9 mouse cellular contexts compared by ENCODE assay signal in the genomic region with DNA sequence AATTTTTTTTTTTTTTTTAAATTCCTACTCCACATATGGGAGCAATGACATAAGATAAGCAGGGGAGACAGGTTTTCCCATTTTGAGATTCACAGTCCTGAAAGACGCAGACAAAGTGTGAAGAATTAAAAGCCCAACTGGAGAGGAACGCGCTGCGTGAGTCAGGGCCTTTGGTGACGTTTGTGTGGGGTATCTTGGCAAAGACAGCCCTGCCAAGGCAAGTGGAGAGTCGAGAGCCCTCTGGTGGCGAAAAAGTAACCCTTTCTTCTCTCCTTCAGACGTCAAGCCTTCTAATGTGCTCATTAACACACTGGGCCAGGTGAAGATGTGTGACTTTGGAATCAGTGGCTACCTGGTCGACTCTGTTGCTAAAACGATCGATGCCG.
A peak's percentile ranks its signal among the peaks of the same experiment; 100 is the strongest.
DNase-seq lines count a peak whose midpoint lies in the region; ATAC-seq and TF ChIP-seq lines count a peak whose summit lies in the region.
"Had no signal": no experiment of that assay in that cellular context is flagged by ENCODE, and none has a peak within 500 bp of the region (broad histone marks: within the 10 kb centered on the region; RNA-seq: fewer than 3 reads in every experiment).

No protein-coding gene starts in this region.

- no peaks in the 10 kb centered on the region for H3K27me3 ChIP-seq in forebrain, postnatal 0 days (ENCODE audit: insufficient read depth, low read length)
- H3K27me3 ChIP-seq in liver, embryonic 14.5 days (ENCODE audit: control insufficient read depth, insufficient read depth, low read length), result no peaks in the 10 kb centered on the region
- H3K27me3 ChIP-seq: heart, embryonic 15.5 days had no signal

- TF ChIP-seq CTCF in forebrain, postnatal 0 days (IDR thresholded peaks at IDR 0.05; ENCODE audit: low read depth), result peak; percentile 73
- peak; percentile 81 for TF ChIP-seq CTCF in liver, embryonic 14.5 days (IDR thresholded peaks at IDR 0.05; ENCODE audit: low read depth)

- H3K4me2 ChIP-seq in forebrain, postnatal 0 days (ENCODE audit: low read depth), result no peak overlapping the region
- no peak overlapping the region for H3K4me2 ChIP-seq in liver, embryonic 14.5 days (ENCODE audit: low read depth)
- H3K4me2 ChIP-seq: heart, embryonic 15.5 days had no signal

- no peak overlapping the region for H3K27ac ChIP-seq in forebrain, postnatal 0 days (ENCODE audit: low read depth, low read length)
- H3K27ac ChIP-seq in liver, embryonic 14.5 days, result no peak overlapping the region
- H3K27ac ChIP-seq: heart, embryonic 15.5 days had no signal

- H3K4me1 ChIP-seq in forebrain, postnatal 0 days (ENCODE audit: insufficient read depth), result no peaks in the 10 kb centered on the region
- H3K4me1 ChIP-seq in liver, embryonic 14.5 days (replicated peaks; ENCODE audit: control insufficient read depth in 2 of 2, insufficient read depth in 2 of 2, low read length in 1 of 2), result peaks cover 0 to 4% of the 10 kb centered on the region in 2 experiments; a peak in 2 of 4 replicates

- H3K36me3 ChIP-seq in forebrain, postnatal 0 days (ENCODE audit: insufficient read depth), result peaks cover 40% of the 10 kb centered on the region
- no peaks in the 10 kb centered on the region; the same call in 1 of the 2 replicates for H3K36me3 ChIP-seq in liver, embryonic 14.5 days (replicated peaks; ENCODE audit: control insufficient read depth, insufficient read depth, low read depth)

- WGBS in forebrain, postnatal 0 days, result 42% methylated on average over 12 of the region's 12 CpGs
- 48% methylated on average over 12 of the region's 12 CpGs for WGBS in liver, embryonic 14.5 days (ENCODE audit: insufficient replicate concordance)

- no peak overlapping the region for H3K9ac ChIP-seq in forebrain, postnatal 0 days
- no peak overlapping the region for H3K9ac ChIP-seq in liver, embryonic 14.5 days (replicated peaks)
- H3K9ac ChIP-seq: heart, embryonic 15.5 days had no signal

- no peak for TF ChIP-seq EP300 in liver, embryonic 14.5 days (IDR thresholded peaks at IDR 0.05; ENCODE audit: low read depth)

- peak; percentile 61; the same call in 1 of the 2 replicates for ATAC-seq in forebrain, postnatal 0 days
- no peak for ATAC-seq in liver, embryonic 14.5 days (ENCODE audit: insufficient read depth)

- no peak overlapping the region for H3K4me3 ChIP-seq in forebrain, postnatal 0 days (ENCODE audit: low read depth, low read length)
- no peak overlapping the region for H3K4me3 ChIP-seq in liver, embryonic 14.5 days (ENCODE audit: insufficient read depth in 1 of 2, low read depth in 2 of 2, low read length in 2 of 2)
- H3K4me3 ChIP-seq: heart, embryonic 15.5 days had no signal

- DNase-seq in urinary bladder, postnatal 14 days (ENCODE audit: low spot score), result peak; percentile 38
- DNase-seq in urinary bladder, adult 2 months (ENCODE audit: low spot score), result no peak
- DNase-seq in adrenal gland, postnatal 25 days, result peak; percentile 63
- DNase-seq in forebrain, postnatal 0 days, result peak; percentile 80
- DNase-seq in kidney, postnatal 10 days, result peak; percentile 72
- DNase-seq in liver, embryonic 14.5 days (ENCODE audit: low read depth in 3 of 3, low spot score in 3 of 3), result peak; percentile 18 to 40 (median 30)
- peak; percentile 76 for DNase-seq in right cerebral cortex, postnatal 25 days
- no peak for DNase-seq in urinary bladder, postnatal 10 days (ENCODE audit: low spot score)

- H3K9me3 ChIP-seq in forebrain, postnatal 0 days (ENCODE audit: low read length), result no peaks in the 10 kb centered on the region
- H3K9me3 ChIP-seq in liver, embryonic 14.5 days (ENCODE audit: control insufficient read depth, low read length), result no peaks in the 10 kb centered on the region; the same call in 1 of the 2 replicates

Comparison
In these comparisons a context has a peak if more than half of its experiments do, and no peak if none do; other contexts are left out.
1. DNase-seq: peak in urinary bladder, postnatal 14 days (single experiment), adrenal gland, postnatal 25 days (single experiment), forebrain, postnatal 0 days (single experiment), kidney, postnatal 10 days (single experiment), liver, embryonic 14.5 days (3 of 3) and right cerebral cortex, postnatal 25 days (single experiment); none in urinary bladder, adult 2 months (single experiment) and urinary bladder, postnatal 10 days (single experiment).